Mouse (Mus musculus): Measurements from ENCODE around the gene Kctd20.

GRCm38 (mm10) chr17:29015638-29016037, 63.9 kb downstream of the Kctd20 start:
- TF ChIP-seq CTCF (IDR thresholded peaks at IDR 0.05; ENCODE audit: borderline replicate concordance, extremely low read depth, insufficient read depth, insufficient read length) = peak; percentile 59
- TF ChIP-seq POLR2A (IDR thresholded peaks at IDR 0.05; ENCODE audit: borderline replicate concordance, extremely low read depth, insufficient read depth, insufficient read length, poor library complexity, severe bottlenecking) = no peak

Data from brain, embryonic 14.5 days (tissue).